Mouse (Mus musculus) forebrain, embryonic 11.5 days (tissue): Measurements from ENCODE around the gene Coro2b. TPM values are rescaled to one million over a fixed set of nuclear protein-coding genes. Genes with fewer than 3 reads are reported as not detected.
A peak's percentile ranks its signal among the peaks of the same experiment; 100 is the strongest.

ENCODE experiments used
- ATAC-seq: fragments of 200-750 bp; cut with Nextera tagmentation; replicated peaks from 2 replicates; pipeline ENCODE4 v1.8.0; 2017; ENCODE audit warnings: moderate TSS enrichment; ENCODE audit not compliant: low FRiP score
- DNase-seq: peaks from one replicate; pipeline ENCODE4 v3.0.0-alpha.2; 2017; ENCODE audit warnings: low spot score
- H3K27ac ChIP-seq: fragments of 300-500 bp; sonication (generic); 2 replicates; pipeline ENCODE4 v1.5.1; 2014; ENCODE audit warnings: low read depth, low read length
- H3K27me3 ChIP-seq: fragments of 300-500 bp; sonication (generic); 2 replicates; pipeline ENCODE4 v1.6.1; 2014; ENCODE audit warnings: mild to moderate bottlenecking, low read length, mixed read lengths; ENCODE audit not compliant: control insufficient read depth, insufficient read depth
- H3K36me3 ChIP-seq: fragments of 300-500 bp; sonication (generic); 2 replicates; pipeline ENCODE4 v1.6.1; 2014; ENCODE audit warnings: mild to moderate bottlenecking, low read length, moderate library complexity, mixed read lengths; ENCODE audit not compliant: control insufficient read depth, insufficient read depth
- H3K4me1 ChIP-seq: fragments of 300-500 bp; sonication (generic); replicated peaks from 2 replicates; pipeline ENCODE4 v1.6.1; 2014; ENCODE audit warnings: low read length, mixed read lengths; ENCODE audit not compliant: control insufficient read depth, insufficient read depth
- H3K4me2 ChIP-seq: fragments of 300-500 bp; sonication (generic); 2 replicates; pipeline ENCODE4 v1.6.1; 2014; ENCODE audit warnings: low read depth, mild to moderate bottlenecking, low read length, moderate library complexity, mixed read lengths; ENCODE audit not compliant: severe bottlenecking
- H3K4me3 ChIP-seq: fragments of 300-500 bp; sonication (generic); 2 replicates; pipeline ENCODE4 v1.5.1; 2014; ENCODE audit warnings: low read depth, low read length
- H3K9ac ChIP-seq: fragments of 300-500 bp; sonication (generic); 2 replicates; pipeline ENCODE4 v1.6.1; 2014; ENCODE audit warnings: low read length
- H3K9me3 ChIP-seq: fragments of 300-500 bp; sonication (generic); 2 replicates; pipeline ENCODE4 v1.6.1; 2016; ENCODE audit warnings: low read length, mixed read lengths; ENCODE audit not compliant: control insufficient read depth
- WGBS: fragments of 180-500 bp; shearing (Covaris S2); extraction: QIAGEN DNeasy Blood & Tissue Kit; methylation state at CpG from one replicate; pipeline ENCODE4 v1.1.7; 2014; 5-methylcytosine and 5-hydroxymethylcytosine counted together
- polyA plus RNA-seq: library from polyadenylated mRNA; unstranded; fragments of >200 nt; fragmentation: Nextera tagmentation; extraction: Ambion mirVana; gene quantifications from 2 replicates; pipeline ENCODE4 v1.2.1, GENCODE M21; 2014

The Coro2b gene
- polyA plus RNA-seq, 1 experiment from 2014 or later, result 24.0 TPM

- 97% methylated on average over 6 of the region's 6 CpGs for WGBS
- DNase-seq, result peak; percentile 10
- Histone ChIP-seq H3K27ac (no peak overlapping the region), H3K4me2 (no peak overlapping the region), H3K9ac (no peak overlapping the region), H3K27me3 (no peaks in the 10 kb centered on the region), H3K9me3 (no peaks in the 10 kb centered on the region), H3K4me1 (peaks cover 9% of the 10 kb centered on the region; the same call in 1 of the 2 replicates), H3K4me3 (no peak overlapping the region), H3K36me3 (no peaks in the 10 kb centered on the region)
- ATAC-seq, result no peak
These were observed 19.9 kb upstream of the Coro2b start for GRCm38 (mm10) chr9:62556748-62557147.

DNA sequence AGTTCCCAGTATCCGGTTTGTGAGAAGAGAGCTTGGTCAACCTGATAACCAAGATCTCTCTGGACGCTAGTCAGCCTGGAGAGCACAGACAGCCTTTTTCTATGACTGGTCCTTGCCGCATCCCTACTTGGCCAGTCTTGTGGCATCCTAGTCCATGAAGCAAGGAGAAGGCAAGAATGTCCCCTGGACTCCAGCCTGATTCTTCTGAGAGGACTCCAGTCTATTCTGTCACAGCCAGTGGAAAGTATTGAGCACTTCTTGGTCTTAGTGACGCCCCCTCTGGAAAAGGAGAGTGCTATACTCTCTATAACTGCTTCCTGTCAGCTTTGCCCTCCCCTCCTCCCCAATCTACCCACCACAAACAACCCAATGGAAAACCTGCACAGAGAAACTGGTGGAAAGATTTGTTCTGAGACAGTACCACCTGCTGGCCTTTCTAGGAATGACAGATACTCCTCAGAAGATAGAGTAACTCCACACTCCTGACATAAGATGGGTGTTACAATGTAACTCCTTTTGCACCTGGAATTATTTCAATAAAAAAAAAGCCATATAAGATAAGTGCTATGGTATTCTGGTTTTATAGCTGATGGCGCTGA lies 18.5 kb upstream of the Coro2b start:
- ATAC-seq, result no peak; the same call in 1 of the 2 replicates
- WGBS, result 66% methylated on average over 5 of the region's 5 CpGs
- Histone ChIP-seq H3K4me3 (no peak overlapping the region), H3K9ac (no peak overlapping the region), H3K9me3 (no peaks in the 10 kb centered on the region), H3K27me3 (no peaks in the 10 kb centered on the region), H3K27ac (0 out of 2 replicates have a peak overlapping the region, but pooled peaks have one; percentile 20), H3K4me1 (peaks cover 9% of the 10 kb centered on the region; the same call in 1 of the 2 replicates), H3K4me2 (no peak overlapping the region), H3K36me3 (no peaks in the 10 kb centered on the region)
- DNase-seq, result peak; percentile 51

DNA sequence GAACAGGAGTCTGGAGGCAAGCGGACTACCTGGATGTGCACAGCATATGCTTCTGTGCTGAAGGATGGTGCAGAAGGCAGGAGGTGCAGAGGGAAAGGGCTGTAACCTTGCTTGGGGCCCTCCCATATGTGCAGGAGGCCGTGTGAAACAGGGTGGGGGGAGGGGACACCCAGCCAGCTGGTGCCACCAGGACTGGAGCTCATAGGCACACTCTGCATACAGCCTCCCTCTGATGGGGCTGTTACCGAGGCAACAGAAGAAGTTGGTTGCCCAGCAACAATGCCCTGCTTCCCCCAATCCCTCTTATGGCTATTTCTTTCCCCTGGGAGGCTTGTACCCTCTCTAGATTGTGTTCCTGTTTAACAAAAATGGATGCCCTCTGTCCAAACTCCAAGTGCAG lies 17.8 kb upstream of the Coro2b start:
- H3K27me3 ChIP-seq, result no peaks in the 10 kb centered on the region
- H3K27ac ChIP-seq, result peak overlapping the region; percentile 31; the same call in 1 of the 2 replicates
- H3K4me2 ChIP-seq, result no peak overlapping the region
- DNase-seq, result peak; percentile 71
- WGBS, result 48% methylated on average over 3 of the region's 3 CpGs
- H3K36me3 ChIP-seq, result no peaks in the 10 kb centered on the region
- no peaks in the 10 kb centered on the region for H3K9me3 ChIP-seq
- no peak overlapping the region for H3K4me3 ChIP-seq
- no peak overlapping the region for H3K9ac ChIP-seq
- ATAC-seq, result peak; percentile 66
- H3K4me1 ChIP-seq, result peaks cover 9% of the 10 kb centered on the region; the same call in 1 of the 2 replicates

- ATAC-seq (no peak), DNase-seq (peak; percentile 86)
- 38% methylated on average over 7 of the region's 7 CpGs for WGBS
- Histone ChIP-seq H3K9ac (no peak overlapping the region), H3K9me3 (no peaks in the 10 kb centered on the region), H3K27me3 (no peaks in the 10 kb centered on the region), H3K4me3 (no peak overlapping the region), H3K27ac (no peak overlapping the region), H3K4me2 (no peak overlapping the region), H3K4me1 (peaks cover 9% of the 10 kb centered on the region; the same call in 1 of the 2 replicates), H3K36me3 (no peaks in the 10 kb centered on the region)
These were observed 16.6 kb upstream of the Coro2b start for GRCm38 (mm10) chr9:62553366-62553940.

DNA sequence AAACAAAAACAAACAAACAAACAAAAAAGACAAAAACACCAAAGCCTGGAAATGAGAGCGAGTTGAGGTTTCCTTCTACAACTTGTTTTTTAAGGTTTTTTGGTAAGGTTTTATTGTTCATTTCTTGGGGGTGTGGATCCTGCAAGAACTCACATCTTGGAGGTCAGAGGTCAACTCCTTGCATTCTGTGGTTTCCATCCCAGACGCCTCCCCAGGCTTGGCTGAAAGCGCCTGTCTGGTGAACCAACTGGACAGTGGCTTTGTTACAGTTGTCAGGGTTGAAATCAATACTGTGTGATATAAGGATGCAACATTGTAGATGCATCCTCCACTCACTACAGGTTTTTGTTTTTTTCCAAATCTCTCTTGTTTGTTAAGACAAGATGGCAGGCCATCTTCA lies 14.7 kb upstream of the Coro2b start:
- ATAC-seq (no peak), DNase-seq (no peak)
- Histone ChIP-seq H3K27ac (no peak overlapping the region), H3K4me2 (no peak overlapping the region), H3K9me3 (no peaks in the 10 kb centered on the region), H3K9ac (no peak overlapping the region), H3K4me1 (peaks cover 9% of the 10 kb centered on the region; the same call in 1 of the 2 replicates), H3K27me3 (no peaks in the 10 kb centered on the region; the same call in 1 of the 2 replicates), H3K4me3 (no peak overlapping the region), H3K36me3 (no peaks in the 10 kb centered on the region)
- 71% methylated on average over 3 of the region's 3 CpGs for WGBS

DNA sequence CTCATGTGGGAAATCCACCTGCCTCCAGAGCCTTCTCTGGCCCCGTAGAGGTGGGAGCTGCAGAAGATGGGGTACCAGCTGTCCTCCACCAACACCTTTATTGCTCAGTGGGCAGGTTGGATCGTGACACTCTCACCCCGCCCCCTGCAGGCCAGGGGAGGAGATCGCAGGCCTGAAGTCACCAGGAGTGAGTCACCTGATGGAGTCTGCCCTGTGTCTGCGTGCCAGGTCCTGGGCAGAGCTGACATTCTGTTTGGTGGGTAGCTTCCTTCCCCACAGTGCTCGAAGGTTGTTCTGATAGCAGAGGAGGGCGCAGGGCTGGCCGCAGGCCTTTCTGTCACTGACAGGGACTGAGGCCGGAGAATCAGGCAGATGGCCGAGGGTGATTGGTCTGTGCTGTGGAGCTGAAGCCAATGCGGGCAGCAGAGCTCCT lies 13.8 kb upstream of the Coro2b start:
- WGBS, result 43% methylated on average over 11 of the region's 11 CpGs
- Histone ChIP-seq H3K27me3 (no peaks in the 10 kb centered on the region; the same call in 1 of the 2 replicates), H3K36me3 (no peaks in the 10 kb centered on the region), H3K4me2 (no peak overlapping the region), H3K4me3 (no peak overlapping the region), H3K4me1 (peaks cover 9% of the 10 kb centered on the region; the same call in 1 of the 2 replicates), H3K9me3 (no peaks in the 10 kb centered on the region), H3K9ac (no peak overlapping the region), H3K27ac (no peak overlapping the region)
- peak; percentile 79 for DNase-seq
- ATAC-seq, result no peak

DNA sequence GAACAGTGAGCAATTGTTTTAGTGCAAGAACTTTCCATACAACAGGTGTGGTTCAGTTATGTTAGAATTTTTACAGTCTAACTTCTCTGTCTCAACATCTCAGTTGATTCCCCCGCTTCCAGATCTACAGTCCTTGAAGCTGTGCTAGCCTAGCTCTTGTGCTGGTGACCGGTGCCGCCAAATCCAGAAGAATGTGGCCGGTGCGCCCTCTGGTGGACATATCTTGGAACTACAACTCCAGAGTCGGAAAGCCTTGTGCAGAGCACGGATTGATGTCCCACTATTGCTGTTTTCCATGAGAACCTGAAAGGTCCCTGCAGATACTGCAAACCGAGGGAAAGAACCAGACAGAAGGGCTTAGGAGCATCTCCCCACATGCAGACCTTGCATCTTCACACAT lies 13.0 kb upstream of the Coro2b start:
- Histone ChIP-seq H3K27ac (no peak overlapping the region), H3K4me1 (peaks cover 7% of the 10 kb centered on the region; the same call in 1 of the 2 replicates), H3K9me3 (no peaks in the 10 kb centered on the region), H3K36me3 (no peaks in the 10 kb centered on the region), H3K4me3 (no peak overlapping the region), H3K4me2 (no peak overlapping the region), H3K9ac (no peak overlapping the region), H3K27me3 (no peaks in the 10 kb centered on the region; the same call in 1 of the 2 replicates)
- DNase-seq (peak; percentile 94), ATAC-seq (no peak; the same call in 1 of the 2 replicates)
- WGBS, result 6% methylated on average over 8 of the region's 8 CpGs

DNA sequence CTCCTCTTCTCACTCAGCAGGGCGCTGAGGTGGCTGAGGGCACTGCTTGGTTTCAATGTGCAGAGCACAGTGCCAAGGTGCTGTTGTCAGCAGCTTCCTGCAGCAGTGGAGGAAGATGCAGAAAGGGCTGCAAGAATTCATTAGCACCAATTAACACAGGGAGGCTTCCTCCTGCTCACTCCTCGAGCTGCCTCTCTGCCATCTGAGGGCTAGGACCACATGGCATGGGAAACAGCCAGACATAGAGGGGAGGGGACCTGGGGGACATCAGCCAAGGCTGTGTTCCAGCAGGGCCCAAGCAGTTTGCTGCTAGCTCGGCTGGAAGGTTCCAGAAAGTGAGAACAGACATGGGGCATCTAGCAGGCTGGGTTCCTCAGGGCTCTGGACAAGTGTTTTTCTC lies 10.6 kb upstream of the Coro2b start:
- no peak for ATAC-seq

More for the DNA sequence above, 10.6 kb upstream of the Coro2b start:
- peak; percentile 45 for DNase-seq
- WGBS, result 63% methylated on average over 3 of the region's 3 CpGs
- Histone ChIP-seq H3K9me3 (no peaks in the 10 kb centered on the region), H3K4me1 (0 out of 2 replicates have a peak, but pooled peaks cover 3% of the 10 kb centered on the region), H3K27me3 (no peaks in the 10 kb centered on the region; the same call in 1 of the 2 replicates), H3K4me3 (no peak overlapping the region), H3K9ac (no peak overlapping the region), H3K27ac (no peak overlapping the region), H3K36me3 (no peaks in the 10 kb centered on the region), H3K4me2 (no peak overlapping the region)
